Mouse (Mus musculus) frontal cortex, postnatal 10 days (tissue): Measurements from ENCODE around the gene Wnt1.

ENCODE experiments used
- DNase-seq, 2 experiments: peaks; one replicate each; pipeline ENCODE4 v3.0.0; 2022; ENCODE audit warnings: low spot score in 2 of 2, mixed read lengths in 1 of 2

Gene Wnt1

GRCm38 (mm10) chr15:98778191-98778770 is 11.4 kb upstream of the Wnt1 start:
- no peak for DNase-seq

- DNase-seq, result no peak
Observed at GRCm38 (mm10) chr15:98778806-98779205, 10.9 kb upstream of the Wnt1 start.

- DNase-seq, result no peak
Observed at GRCm38 (mm10) chr15:98780075-98780474, 9.6 kb upstream of the Wnt1 start.

GRCm38 (mm10) chr15:98780573-98780972 is 9.1 kb upstream of the Wnt1 start:
- DNase-seq, result no peak

- DNase-seq, result no peak
Observed at GRCm38 (mm10) chr15:98781166-98781565, 8.5 kb upstream of the Wnt1 start.

- no peak for DNase-seq
Observed at GRCm38 (mm10) chr15:98785744-98786143, 3.9 kb upstream of the Wnt1 start.

- no peak for DNase-seq
Observed at GRCm38 (mm10) chr15:98787930-98788329, 1.7 kb upstream of the Wnt1 start.

- DNase-seq, result no peak
Observed at GRCm38 (mm10) chr15:98788972-98789660, 541 bp upstream of the Wnt1 start.

GRCm38 (mm10) chr15:98790761-98791160 is 1.1 kb downstream of the Wnt1 start:
- no peak for DNase-seq

GRCm38 (mm10) chr15:98791221-98791620 is 1.6 kb downstream of the Wnt1 start:
- no peak for DNase-seq

- DNase-seq, result no peak
Observed at GRCm38 (mm10) chr15:98791771-98792170, 2.1 kb downstream of the Wnt1 start.

GRCm38 (mm10) chr15:98792233-98793020 is 2.8 kb downstream of the Wnt1 start:
- no peak for DNase-seq

- DNase-seq, result no peak
Observed at GRCm38 (mm10) chr15:98793141-98793698, 3.6 kb downstream of the Wnt1 start.

- DNase-seq, result no peak
Observed at GRCm38 (mm10) chr15:98796803-98797595, 7.3 kb downstream of the Wnt1 start.

- no peak for DNase-seq
Observed at GRCm38 (mm10) chr15:98797835-98798492, 8.3 kb downstream of the Wnt1 start.

- no peak for DNase-seq
Observed at GRCm38 (mm10) chr15:98798903-98799302, 9.2 kb downstream of the Wnt1 start.

- DNase-seq, result peak in 1 of 2 experiments; percentile 65
Observed at GRCm38 (mm10) chr15:98799396-98799795, 9.7 kb downstream of the Wnt1 start.

GRCm38 (mm10) chr15:98802926-98803325 is 13.3 kb downstream of the Wnt1 start:
- DNase-seq, result no peak

- DNase-seq, result peak; percentile 76 to 85
Observed at GRCm38 (mm10) chr15:98804054-98804453, 14.4 kb downstream of the Wnt1 start.

GRCm38 (mm10) chr15:98805324-98806040 is 15.8 kb downstream of the Wnt1 start:
- DNase-seq, result peak in 1 of 2 experiments; percentile 76
